Mouse (Mus musculus) lung, adult 2 months (tissue): ENCODE data around the gene Plp2.

Experiments
- CTCF ChIP-seq: fragments of 200-500 bp; IDR thresholded peaks from 2 replicates; pipeline ENCODE4 v1.5.1; 2011; ENCODE audit warnings: mild to moderate bottlenecking, low read length, control low read depth; ENCODE audit not compliant: insufficient read depth
- POLR2A ChIP-seq: fragments of 200-500 bp; IDR thresholded peaks from 2 replicates; pipeline ENCODE4 v1.6.1; 2011; ENCODE audit warnings: low read depth, mild to moderate bottlenecking, control low read depth, low read length, borderline replicate concordance; ENCODE audit errors: extremely low read depth

DNA sequence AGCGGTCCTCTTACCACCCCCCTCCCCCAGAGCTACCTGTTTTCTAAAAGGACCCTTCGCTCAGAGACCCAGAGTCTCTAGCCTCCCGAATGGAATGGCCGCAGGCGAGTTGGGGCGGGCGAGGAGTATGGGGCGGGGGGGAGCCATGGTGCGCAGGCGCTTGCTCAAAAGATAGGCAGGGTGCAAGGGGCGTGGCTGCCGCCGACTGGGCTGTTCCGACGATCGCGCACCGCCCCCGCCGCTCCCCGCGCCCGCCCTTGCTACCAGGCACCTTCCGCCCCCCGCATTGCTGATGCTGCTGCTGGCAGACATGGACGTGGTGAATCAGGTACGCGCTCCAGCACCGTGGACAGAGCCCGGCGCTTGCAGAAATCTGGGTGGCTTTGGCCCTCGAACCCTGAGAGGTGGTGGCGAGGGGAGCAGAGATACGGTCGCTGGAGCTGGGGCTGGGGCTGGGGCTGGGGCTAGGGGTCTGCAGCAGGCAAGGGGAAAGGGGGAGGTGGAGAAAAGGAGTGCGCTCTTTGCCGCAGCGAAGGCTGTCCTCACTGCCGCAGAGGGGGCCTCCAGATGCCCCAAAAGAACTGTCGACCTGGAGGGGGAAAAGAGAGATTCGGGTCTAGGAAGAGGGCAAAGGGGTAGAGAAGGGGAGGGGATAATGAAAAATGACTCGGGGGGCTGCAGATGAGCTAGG lies 32.6 kb downstream of the Plp2 start, which contains the start of gene Syp:
- no peak for TF ChIP-seq CTCF
- TF ChIP-seq POLR2A, result no peak
